ENCODE assay signal across 8 mouse cellular contexts in the genomic region with DNA sequence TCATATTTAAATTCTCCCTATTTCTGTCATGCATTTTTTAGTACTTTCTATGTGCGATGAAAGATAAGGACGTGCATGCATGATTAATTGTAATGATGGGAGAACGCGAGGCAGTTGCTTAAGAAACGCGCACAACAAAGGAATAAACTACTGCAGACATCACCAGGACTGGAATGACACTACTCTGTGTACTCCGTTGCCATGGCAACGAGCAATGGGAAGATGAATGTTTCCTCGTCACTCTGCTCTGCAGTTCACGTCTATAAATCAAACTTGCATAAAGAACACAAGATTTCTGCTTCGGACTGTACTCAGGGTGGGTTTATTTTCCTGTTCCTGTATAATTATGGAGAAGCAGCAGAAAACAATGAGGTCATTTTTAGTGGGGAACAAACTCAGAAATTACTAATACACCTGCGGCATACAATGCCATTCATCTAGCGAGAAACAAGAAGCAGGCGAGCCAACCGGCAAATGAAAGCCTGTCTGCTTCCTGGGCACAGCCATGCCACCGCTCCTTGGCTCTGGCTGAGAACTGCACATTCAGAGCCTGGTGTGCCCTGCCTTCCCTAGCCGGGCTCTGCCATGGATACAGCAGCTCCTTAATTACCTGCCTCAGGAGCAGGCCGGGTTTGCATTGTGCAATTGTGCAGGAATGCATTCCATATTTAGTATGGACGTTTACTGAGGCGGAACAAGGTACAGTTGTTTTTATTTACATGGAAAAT. TPM values are rescaled to one million over a fixed set of nuclear protein-coding genes. Genes with fewer than 3 reads are reported as not detected.
A peak's percentile ranks its signal among the peaks of the same experiment; 100 is the strongest.
DNase-seq lines count a peak whose midpoint lies in the region; ATAC-seq lines count a peak whose summit lies in the region.

No protein-coding gene starts in this region.

- WGBS in forebrain, embryonic 16.5 days: 24% methylated on average over 20 of the region's 20 CpGs
- 58% methylated on average over 20 of the region's 20 CpGs for WGBS in kidney, embryonic 15.5 days

- peak overlapping the region; percentile 52 for H3K27ac ChIP-seq in forebrain, embryonic 16.5 days (ENCODE audit: low read length)
- H3K27ac ChIP-seq in kidney, embryonic 15.5 days: peak overlapping the region; percentile 25; the same call in 1 of the 2 replicates

- no peaks in the 10 kb centered on the region for H3K36me3 ChIP-seq in forebrain, embryonic 16.5 days (ENCODE audit: control insufficient read depth, insufficient read depth)
- 0 out of 2 replicates have a peak, but pooled peaks cover 3% of the 10 kb centered on the region for H3K36me3 ChIP-seq in kidney, embryonic 15.5 days

- H3K9me3 ChIP-seq in forebrain, embryonic 16.5 days (ENCODE audit: control insufficient read depth, low read length): peaks cover 4% of the 10 kb centered on the region; the same call in 1 of the 2 replicates
- H3K9me3 ChIP-seq in kidney, embryonic 15.5 days (replicated peaks): no peaks in the 10 kb centered on the region

- H3K4me2 ChIP-seq in forebrain, embryonic 16.5 days (ENCODE audit: low read length): peak overlapping the region; percentile 32
- H3K4me2 ChIP-seq in kidney, embryonic 15.5 days: no peak overlapping the region

- ATAC-seq in forebrain, embryonic 16.5 days: peak; percentile 91
- 0 out of 2 replicates have a peak, but pooled peaks have one; percentile 56 for ATAC-seq in kidney, embryonic 15.5 days (replicated peaks; ENCODE audit: low FRiP score)

- peak overlapping the region; percentile 1; the same call in 1 of the 2 replicates for H3K4me3 ChIP-seq in forebrain, embryonic 16.5 days (replicated peaks; ENCODE audit: low read length)
- H3K4me3 ChIP-seq in kidney, embryonic 15.5 days (replicated peaks): no peak overlapping the region

- peak overlapping the region; percentile 38; the same call in 1 of the 2 replicates for H3K9ac ChIP-seq in forebrain, embryonic 16.5 days (replicated peaks; ENCODE audit: low read depth, low read length)
- H3K9ac ChIP-seq in kidney, embryonic 15.5 days: no peak overlapping the region

- intact Hi-C loops in gastrocnemius, postnatal 14 days (cut with DNase I; ENCODE audit: low total_unique reads): loop anchor here (5.0 to 10.0 kb wide), 2 partner anchors 92 to 749 kb away; no protein-coding TSS in a partner anchor

- peak; percentile 33 for DNase-seq in gastrocnemius, postnatal 14 days
- DNase-seq in gastrocnemius, postnatal 10 days: no peak
- peak; percentile 16 for DNase-seq in cerebellum, adult 11 months
- peak; percentile 18 for DNase-seq in lung, postnatal 14 days
- peak; percentile 79 to 89 for DNase-seq in right cerebral cortex, postnatal 10 days (ENCODE audit: low spot score in 2 of 2)
- DNase-seq in spleen, postnatal 4 days (ENCODE audit: low spot score in 2 of 2): no peak

- no peaks in the 10 kb centered on the region for H3K27me3 ChIP-seq in forebrain, embryonic 16.5 days (replicated peaks; ENCODE audit: control insufficient read depth, insufficient read depth, low read length)
- H3K27me3 ChIP-seq in kidney, embryonic 15.5 days: no peaks in the 10 kb centered on the region

- peaks cover 11% of the 10 kb centered on the region for H3K4me1 ChIP-seq in forebrain, embryonic 16.5 days (replicated peaks; ENCODE audit: control insufficient read depth, insufficient read depth, low read length)
- peaks cover 12% of the 10 kb centered on the region; the same call in 1 of the 2 replicates for H3K4me1 ChIP-seq in kidney, embryonic 15.5 days

RNA-seq across cellular contexts. Expression of a gene that starts 47.7 kb away (rescaled TPM):
- under 1 TPM; 0.66 to 0.74 TPM for total RNA-seq in gastrocnemius, postnatal 14 days (2021)
- total RNA-seq in gastrocnemius, postnatal 10 days (2021): 1 to 10 TPM in 1 of 2 experiments, under 1 TPM in 1; 0.84 to 1.7 TPM
- polyA plus RNA-seq in forebrain, embryonic 16.5 days (2015; fragmentation: Nextera tagmentation; extraction: Ambion mirVana): 7.1 and 9.8 TPM in 2 replicates
- polyA plus RNA-seq in kidney, embryonic 15.5 days (2015; fragmentation: Nextera tagmentation; extraction: Ambion mirVana): 10.7 and 12.7 TPM in 2 replicates

RNA-seq across cellular contexts. Expression of a gene that starts 47.7 kb away (rescaled TPM):
- total RNA-seq in gastrocnemius, postnatal 14 days (2021): 1 to 10 TPM; 4.1 to 6.5 TPM
- 10 to 100 TPM in 1 of 2 experiments, 1 to 10 TPM in 1; 7.8 to 11.9 TPM for total RNA-seq in gastrocnemius, postnatal 10 days (2021)
- 73.7 and 75.1 TPM in 2 replicates for polyA plus RNA-seq in forebrain, embryonic 16.5 days (2015; fragmentation: Nextera tagmentation; extraction: Ambion mirVana)
- polyA plus RNA-seq in kidney, embryonic 15.5 days (2015; fragmentation: Nextera tagmentation; extraction: Ambion mirVana): 59.2 and 59.3 TPM in 2 replicates

Comparison
In these comparisons a context has a peak if more than half of its experiments do, and no peak if none do; other contexts are left out.
1. DNase-seq: peak in gastrocnemius, postnatal 14 days (single experiment), cerebellum, adult 11 months (single experiment), lung, postnatal 14 days (single experiment) and right cerebral cortex, postnatal 10 days (2 of 2); none in gastrocnemius, postnatal 10 days (single experiment) and spleen, postnatal 4 days (0 of 2).